Comparison of ENCODE assay signal across 7 mouse cellular contexts in genomic region chr5:123137044-123137909, GRCm38 (mm10). TPM values are rescaled to one million over a fixed set of nuclear protein-coding genes. Genes with fewer than 3 reads are reported as not detected.
A peak's percentile ranks its signal among the peaks of the same experiment; 100 is the strongest.
DNase-seq lines count a peak whose midpoint lies in the region; ATAC-seq and TF ChIP-seq lines count a peak whose summit lies in the region.

No protein-coding gene starts in this region.

- peak overlapping the region; percentile 100 for H3K27ac ChIP-seq in limb, embryonic 14.5 days (replicated peaks; ENCODE audit: low read depth, low read length)
- peak overlapping the region; percentile 99 for H3K27ac ChIP-seq in midbrain, postnatal 0 days (ENCODE audit: low read depth, low read length)
- H3K27ac ChIP-seq in stomach, embryonic 14.5 days (ENCODE audit: low read length) = peak overlapping the region; percentile 100

- H3K4me1 ChIP-seq in limb, embryonic 14.5 days (ENCODE audit: control insufficient read depth, insufficient read depth, low read length) = peaks cover 56% of the 10 kb centered on the region
- peaks cover 21% of the 10 kb centered on the region for H3K4me1 ChIP-seq in midbrain, postnatal 0 days (ENCODE audit: insufficient read depth, low read length)
- peaks cover 55% of the 10 kb centered on the region for H3K4me1 ChIP-seq in stomach, embryonic 14.5 days (ENCODE audit: control insufficient read depth, insufficient read depth, low read length)

- H3K36me3 ChIP-seq in limb, embryonic 14.5 days (ENCODE audit: control insufficient read depth, insufficient read depth, low read length) = peaks cover 31% of the 10 kb centered on the region
- no peaks in the 10 kb centered on the region for H3K36me3 ChIP-seq in midbrain, postnatal 0 days (ENCODE audit: insufficient read depth, low read length)
- peaks cover 3% of the 10 kb centered on the region; the same call in 1 of the 2 replicates for H3K36me3 ChIP-seq in stomach, embryonic 14.5 days (ENCODE audit: control insufficient read depth, insufficient read depth, low read length)

- no peak for ATAC-seq in limb, embryonic 14.5 days (ENCODE audit: low FRiP score, low read depth)
- ATAC-seq in midbrain, postnatal 0 days (ENCODE audit: low FRiP score) = no peak
- ATAC-seq in stomach, embryonic 14.5 days (ENCODE audit: insufficient number of reproducible peaks, insufficient read depth, low FRiP score, low read depth) = no peak

- peak; percentile 80 for DNase-seq in adrenal gland, adult 18-20 months (ENCODE audit: low spot score in 2 of 2)
- DNase-seq in cerebellum, postnatal 36 days = peak; percentile 57 to 68
- peak; percentile 92 for DNase-seq in gastrocnemius, postnatal 10 days
- peak; percentile 86 for DNase-seq in induced T-regulatory cell, adult 2 months (ENCODE audit: low read depth)
- peak; percentile 82 for DNase-seq in limb, embryonic 14.5 days (ENCODE audit: low spot score)
- DNase-seq in midbrain, postnatal 0 days (ENCODE audit: low spot score) = peak; percentile 74

- H3K4me3 ChIP-seq in limb, embryonic 14.5 days (replicated peaks; ENCODE audit: low read length) = peak overlapping the region; percentile 93
- peak overlapping the region; percentile 91 for H3K4me3 ChIP-seq in midbrain, postnatal 0 days (ENCODE audit: low read depth, low read length)
- peak overlapping the region; percentile 84 for H3K4me3 ChIP-seq in stomach, embryonic 14.5 days (ENCODE audit: low read depth, low read length)

- no peak for TF ChIP-seq CTCF in midbrain, postnatal 0 days (IDR thresholded peaks at IDR 0.05)

- 2% methylated on average over 20 of the region's 20 CpGs for WGBS in limb, embryonic 14.5 days
- 1% methylated on average over 20 of the region's 20 CpGs for WGBS in midbrain, postnatal 0 days
- WGBS in stomach, embryonic 14.5 days = 4% methylated on average over 20 of the region's 20 CpGs

- TF ChIP-seq POLR2A in limb, embryonic 14.5 days (IDR thresholded peaks at IDR 0.05; ENCODE audit: borderline replicate concordance, extremely low read depth, insufficient read depth, insufficient read length) = no peak

- no peaks in the 10 kb centered on the region for H3K9me3 ChIP-seq in limb, embryonic 14.5 days (ENCODE audit: control insufficient read depth, low read length)
- no peaks in the 10 kb centered on the region for H3K9me3 ChIP-seq in midbrain, postnatal 0 days (ENCODE audit: low read length)
- no peaks in the 10 kb centered on the region for H3K9me3 ChIP-seq in stomach, embryonic 14.5 days (ENCODE audit: control insufficient read depth, low read depth, low read length)

- H3K27me3 ChIP-seq in limb, embryonic 14.5 days (ENCODE audit: control insufficient read depth, insufficient read depth, low read length) = no peaks in the 10 kb centered on the region
- no peaks in the 10 kb centered on the region for H3K27me3 ChIP-seq in midbrain, postnatal 0 days (ENCODE audit: insufficient read depth, low read length)
- no peaks in the 10 kb centered on the region for H3K27me3 ChIP-seq in stomach, embryonic 14.5 days (ENCODE audit: control insufficient read depth, insufficient read depth, low read length)

- peak overlapping the region; percentile 99 for H3K9ac ChIP-seq in limb, embryonic 14.5 days (ENCODE audit: low read depth, low read length, severe bottlenecking)
- H3K9ac ChIP-seq in midbrain, postnatal 0 days (replicated peaks; ENCODE audit: low read length, poor library complexity, severe bottlenecking) = peak overlapping the region; percentile 97
- peak overlapping the region; percentile 98 for H3K9ac ChIP-seq in stomach, embryonic 14.5 days (replicated peaks; ENCODE audit: low read depth, low read length)

- H3K4me2 ChIP-seq in limb, embryonic 14.5 days (replicated peaks; ENCODE audit: low read depth, low read length, severe bottlenecking) = peak overlapping the region; percentile 100
- peak overlapping the region; percentile 99 for H3K4me2 ChIP-seq in midbrain, postnatal 0 days (ENCODE audit: low read depth, low read length, poor library complexity, severe bottlenecking)
- peak overlapping the region; percentile 100 for H3K4me2 ChIP-seq in stomach, embryonic 14.5 days (replicated peaks; ENCODE audit: low read depth, low read length)

RNA-seq across cellular contexts. Expression of gene Setd1b, which starts 4.7 kb away (rescaled TPM):
- total RNA-seq in adrenal gland, adult 18-20 months (2021) = 10 to 100 TPM; 19.1 to 25.8 TPM
- total RNA-seq in gastrocnemius, postnatal 10 days (2021) = 10 to 100 TPM; 11.0 to 17.1 TPM
- 15.0 and 17.5 TPM in 2 replicates for polyA plus RNA-seq in limb, embryonic 14.5 days (2012; rRNA removed)
- 11.7 and 13.2 TPM in 2 replicates for polyA plus RNA-seq in limb, embryonic 14.5 days (2014; fragmentation: Nextera tagmentation; extraction: Ambion mirVana)
- total RNA-seq in midbrain, postnatal 0 days (2014; rRNA removed) = 5.3 and 5.9 TPM in 2 replicates
- 7.2 and 8.8 TPM in 2 replicates for polyA plus RNA-seq in midbrain, postnatal 0 days (2015; fragmentation: Nextera tagmentation; extraction: Ambion mirVana)
- 12.9 and 14.3 TPM in 2 replicates for polyA plus RNA-seq in stomach, embryonic 14.5 days (2014; fragmentation: Nextera tagmentation; extraction: Ambion mirVana)

RNA-seq across cellular contexts. Expression of gene Rhof, which starts 4.8 kb away (rescaled TPM):
- total RNA-seq in adrenal gland, adult 18-20 months (2021) = 1 to 10 TPM in 1 of 2 experiments, under 1 TPM in 1; 0.66 to 1.2 TPM
- total RNA-seq in gastrocnemius, postnatal 10 days (2021) = 1 to 10 TPM in 1 of 2 experiments, under 1 TPM in 1; 0.68 to 1.4 TPM
- 5.8 and 6.6 TPM in 2 replicates for polyA plus RNA-seq in limb, embryonic 14.5 days (2012; rRNA removed)
- 3.9 and 4.9 TPM in 2 replicates for polyA plus RNA-seq in limb, embryonic 14.5 days (2014; fragmentation: Nextera tagmentation; extraction: Ambion mirVana)
- 37.2 and 47.8 TPM in 2 replicates for total RNA-seq in midbrain, postnatal 0 days (2014; rRNA removed)
- 41.7 and 45.3 TPM in 2 replicates for polyA plus RNA-seq in midbrain, postnatal 0 days (2015; fragmentation: Nextera tagmentation; extraction: Ambion mirVana)
- polyA plus RNA-seq in stomach, embryonic 14.5 days (2014; fragmentation: Nextera tagmentation; extraction: Ambion mirVana) = 2.0 and 2.3 TPM in 2 replicates

RNA-seq across cellular contexts. Expression of gene Psmd9, which starts 31.9 kb away (rescaled TPM):
- total RNA-seq in adrenal gland, adult 18-20 months (2021) = 10 to 100 TPM; 20.7 to 21.1 TPM
- total RNA-seq in gastrocnemius, postnatal 10 days (2021) = 10 to 100 TPM; 19.6 to 20.0 TPM
- polyA plus RNA-seq in limb, embryonic 14.5 days (2012; rRNA removed) = 44.0 and 47.0 TPM in 2 replicates
- 61.1 and 65.1 TPM in 2 replicates for polyA plus RNA-seq in limb, embryonic 14.5 days (2014; fragmentation: Nextera tagmentation; extraction: Ambion mirVana)
- 26.1 and 26.5 TPM in 2 replicates for total RNA-seq in midbrain, postnatal 0 days (2014; rRNA removed)
- 76.3 and 81.8 TPM in 2 replicates for polyA plus RNA-seq in midbrain, postnatal 0 days (2015; fragmentation: Nextera tagmentation; extraction: Ambion mirVana)
- polyA plus RNA-seq in stomach, embryonic 14.5 days (2014; fragmentation: Nextera tagmentation; extraction: Ambion mirVana) = 72.8 and 82.3 TPM in 2 replicates

RNA-seq across cellular contexts. Expression of gene Hpd, which starts 45.2 kb away (rescaled TPM):
- 1 to 10 TPM; 1.2 to 3.6 TPM for total RNA-seq in adrenal gland, adult 18-20 months (2021)
- total RNA-seq in gastrocnemius, postnatal 10 days (2021) = under 1 TPM in 1 of 2 experiments, not detected in 1; 0.61 TPM
- polyA plus RNA-seq in limb, embryonic 14.5 days (2012; rRNA removed) = not detected in 2 replicates
- polyA plus RNA-seq in limb, embryonic 14.5 days (2014; fragmentation: Nextera tagmentation; extraction: Ambion mirVana) = not detected in 2 replicates
- total RNA-seq in midbrain, postnatal 0 days (2014; rRNA removed) = not detected in 2 replicates
- polyA plus RNA-seq in midbrain, postnatal 0 days (2015; fragmentation: Nextera tagmentation; extraction: Ambion mirVana) = not detected in 2 replicates
- 0.36 TPM in 1 of 2 replicates, not detected in the other for polyA plus RNA-seq in stomach, embryonic 14.5 days (2014; fragmentation: Nextera tagmentation; extraction: Ambion mirVana)

Comparison
In these comparisons a context has a peak if more than half of its experiments do, and no peak if none do; other contexts are left out.
1. RNA of gene Rhof, which starts 4.8 kb away (total RNA-seq): 37.2 to 47.8 TPM in midbrain, postnatal 0 days; 0.68 to 1.4 TPM in gastrocnemius, postnatal 10 days and 0.66 to 1.2 TPM in adrenal gland, adult 18-20 months; every median in the first group is over 10 times any median in the second.
2. Peak in every context shown above with its lines, with median percentiles within 50 percentile points of each other: DNase-seq, H3K27ac ChIP-seq, H3K4me2 ChIP-seq, H3K4me3 ChIP-seq and H3K9ac ChIP-seq.